Mouse (Mus musculus) lung, postnatal 0 days (tissue): ENCODE measurements around the gene Ube2d3.

Experiments used
- CTCF ChIP-seq: IDR thresholded peaks from 2 replicates; pipeline ENCODE4 v1.5.1; 2016; ENCODE audit warnings: antibody characterized with exemption, mild to moderate bottlenecking
- EP300 ChIP-seq: IDR thresholded peaks from 2 replicates; pipeline ENCODE4 v1.6.1; 2016; ENCODE audit warnings: antibody characterized with exemption, mild to moderate bottlenecking, control low read depth

DNA sequence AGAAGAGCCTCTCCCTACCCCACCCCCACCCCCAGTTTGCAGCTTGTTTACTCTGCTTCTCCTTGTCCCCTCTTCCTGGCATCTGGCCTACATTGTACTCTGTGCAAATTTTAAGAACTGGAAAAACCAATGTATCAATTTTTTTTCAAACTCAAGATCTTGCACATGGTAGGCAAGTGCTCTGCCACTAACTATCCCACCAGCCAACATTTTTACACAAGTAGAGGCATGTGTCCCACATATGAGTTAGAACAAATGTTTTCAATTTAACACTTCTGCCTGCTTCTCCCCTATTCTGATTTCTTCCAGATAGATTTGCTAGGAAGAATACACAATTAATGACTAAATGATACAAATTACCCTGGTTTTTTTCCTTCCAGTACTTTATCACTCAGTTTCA lies 40.8 kb upstream of the Ube2d3 start:
- no peak for TF ChIP-seq CTCF
- TF ChIP-seq EP300 = no peak
